Mouse (Mus musculus) midbrain, embryonic 13.5 days (tissue): ENCODE results near the gene Klhl5. TPM values are rescaled to one million over a fixed set of nuclear protein-coding genes. Genes with fewer than 3 reads are reported as not detected.

Experiments used
- ATAC-seq: fragments of 200-750 bp; cut with Nextera tagmentation; 2 replicates; pipeline ENCODE4 v1.8.0; 2017; ENCODE audit warnings: mild to moderate bottlenecking, moderate TSS enrichment, moderate library complexity
- H3K27ac ChIP-seq: fragments of 300-500 bp; sonication (generic); 2 replicates; pipeline ENCODE4 v1.5.1; 2015; ENCODE audit warnings: inconsistent platforms, mild to moderate bottlenecking, moderate library complexity
- H3K27me3 ChIP-seq: fragments of 300-500 bp; sonication (generic); 2 replicates; pipeline ENCODE4 v1.6.1; 2015; ENCODE audit warnings: mild to moderate bottlenecking, inconsistent platforms
- H3K36me3 ChIP-seq: fragments of 300-500 bp; sonication (generic); 2 replicates; pipeline ENCODE4 v1.6.1; 2015; ENCODE audit warnings: mild to moderate bottlenecking, inconsistent platforms
- H3K4me1 ChIP-seq: fragments of 300-500 bp; sonication (generic); replicated peaks from 2 replicates; pipeline ENCODE4 v1.6.1; 2015; ENCODE audit warnings: inconsistent platforms
- H3K4me2 ChIP-seq: fragments of 300-500 bp; sonication (generic); replicated peaks from 2 replicates; pipeline ENCODE4 v1.6.1; 2015; ENCODE audit warnings: moderate library complexity, mild to moderate bottlenecking, inconsistent platforms
- H3K4me3 ChIP-seq: fragments of 300-500 bp; sonication (generic); replicated peaks from 2 replicates; pipeline ENCODE4 v1.5.1; 2015; ENCODE audit warnings: mild to moderate bottlenecking, inconsistent platforms
- H3K9ac ChIP-seq: fragments of 300-500 bp; sonication (generic); replicated peaks from 2 replicates; pipeline ENCODE4 v1.6.1; 2015; ENCODE audit warnings: mild to moderate bottlenecking, inconsistent platforms
- H3K9me3 ChIP-seq: fragments of 300-500 bp; sonication (generic); 2 replicates; pipeline ENCODE4 v1.6.1; 2016; ENCODE audit warnings: mild to moderate bottlenecking, inconsistent platforms
- WGBS: fragments of 180-500 bp; shearing (Covaris S2); methylation state at CpG from one replicate; pipeline ENCODE4 v1.1.7; 2015; 5-methylcytosine and 5-hydroxymethylcytosine counted together
- polyA plus RNA-seq: library from polyadenylated mRNA; unstranded; fragments of >200 nt; fragmentation: Nextera tagmentation; extraction: Ambion mirVana; gene quantifications from 2 replicates; pipeline ENCODE4 v1.2.1, GENCODE M21; 2015

Klhl5 gene
- 42.3 and 46.7 TPM in 2 replicates for polyA plus RNA-seq

DNA sequence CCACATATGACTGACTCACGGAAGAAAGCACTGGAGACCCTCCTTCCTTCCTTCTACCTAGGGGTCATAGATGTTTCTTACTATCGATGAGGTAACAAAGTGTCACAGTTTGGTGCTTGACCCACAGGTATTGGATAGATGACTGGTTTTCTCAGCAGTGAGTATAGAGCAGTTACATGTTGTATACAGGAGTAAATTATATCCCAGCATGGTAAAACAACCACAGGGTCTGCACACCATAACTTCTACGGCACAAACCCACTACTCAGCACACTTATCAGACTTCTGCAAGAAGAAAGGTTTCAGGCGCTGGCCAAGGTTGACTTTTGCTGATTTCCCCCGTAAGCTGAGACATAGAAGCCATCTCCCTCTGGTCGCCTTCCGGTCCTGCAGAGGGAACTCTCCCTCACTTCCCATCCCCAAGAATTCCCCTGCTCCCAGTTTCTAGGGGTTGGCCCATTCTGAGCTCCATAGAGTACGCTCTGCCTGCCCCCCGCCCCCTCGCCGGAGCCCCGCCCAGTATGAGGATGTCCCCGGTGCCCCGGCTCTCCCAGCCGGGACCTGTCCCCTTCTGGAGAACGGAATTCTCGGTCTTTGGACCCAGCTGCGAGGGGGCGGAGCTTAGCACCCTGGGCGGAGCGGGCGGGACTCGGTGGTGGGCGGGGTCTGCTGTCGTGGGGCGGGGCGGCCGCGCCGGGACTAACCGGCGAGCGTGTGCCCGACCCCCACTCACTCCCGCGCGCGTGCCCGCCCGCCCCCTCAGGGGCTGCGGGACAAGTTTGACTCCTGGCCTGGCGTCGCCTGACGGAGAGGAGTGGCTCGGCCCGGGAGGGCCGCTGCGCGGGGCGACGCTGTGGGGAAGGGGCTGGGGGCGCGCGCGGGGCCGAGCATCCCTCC, at the start of gene Klhl5:
Gene Klhl5 (plus strand): TSS at position 664 of the 897 bp plus-strand sequence.
- Histone ChIP-seq H3K4me3 (peak within 1 kb of the TSS; percentile 79), H3K4me1 (peaks cover 10% of the 10 kb centered on the region; the same call in 1 of the 2 replicates), H3K27ac (peak within 1 kb of the TSS; percentile 74), H3K4me2 (peak within 1 kb of the TSS; percentile 75), H3K27me3 (no peaks in the 10 kb centered on the region), H3K36me3 (no peaks in the 10 kb centered on the region), H3K9me3 (no peaks in the 10 kb centered on the region), H3K9ac (peak within 1 kb of the TSS; percentile 82)
- WGBS = 6% methylated on average over 33 of the region's 56 CpGs
- ATAC-seq = peak; percentile 93

DNA sequence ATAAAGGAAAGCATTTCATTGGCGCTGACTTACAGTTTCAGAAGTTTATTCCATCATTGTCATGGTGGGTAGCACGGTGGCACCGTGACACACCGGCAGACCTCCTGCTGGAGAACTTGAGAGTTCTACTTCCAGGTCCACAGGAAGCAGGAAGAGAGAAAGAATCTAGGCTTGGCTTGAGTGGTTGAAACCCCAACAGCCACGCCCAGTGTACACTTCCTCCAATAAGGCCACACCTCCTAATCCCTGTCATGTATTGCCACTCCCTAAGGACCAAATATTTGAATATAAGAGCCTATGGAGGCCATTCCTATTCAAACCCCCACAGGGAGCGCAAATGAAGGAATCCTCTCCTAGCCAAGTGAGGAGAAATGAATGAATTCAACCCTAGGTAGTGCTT, 49.7 kb upstream of the Klhl5 start:
- no peaks in the 10 kb centered on the region for H3K9me3 ChIP-seq
- H3K27me3 ChIP-seq = no peaks in the 10 kb centered on the region
- no peak for ATAC-seq
- no peaks in the 10 kb centered on the region for H3K36me3 ChIP-seq
- 91% methylated on average over 6 of the region's 6 CpGs for WGBS
- no peak overlapping the region for H3K4me2 ChIP-seq
- no peak overlapping the region for H3K9ac ChIP-seq
- H3K4me3 ChIP-seq = no peak overlapping the region
- no peaks in the 10 kb centered on the region for H3K4me1 ChIP-seq
- H3K27ac ChIP-seq = no peak overlapping the region

DNA sequence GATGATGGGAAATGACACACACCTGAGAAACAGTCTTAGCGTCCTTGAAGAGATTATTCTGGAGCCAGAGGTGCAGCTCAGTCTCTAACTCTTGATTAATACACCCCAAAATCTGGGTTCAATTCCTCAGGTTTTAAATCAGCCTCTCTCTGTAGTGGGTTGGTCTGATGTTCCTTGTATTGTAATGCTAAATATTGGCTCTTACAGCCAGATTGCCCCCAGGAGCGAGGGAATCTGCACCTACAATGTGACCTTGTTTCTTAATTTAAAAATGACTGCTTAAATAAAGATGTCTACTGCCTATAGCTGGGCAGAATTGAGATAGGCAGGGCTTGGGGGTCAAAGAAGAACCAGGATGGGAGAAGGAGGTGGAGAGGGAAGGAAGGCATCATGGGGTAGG, 47.5 kb upstream of the Klhl5 start:
- 68% methylated on average over 2 of the region's 2 CpGs for WGBS
- no peaks in the 10 kb centered on the region for H3K9me3 ChIP-seq
- no peak overlapping the region for H3K4me3 ChIP-seq
- H3K36me3 ChIP-seq = no peaks in the 10 kb centered on the region
- no peak overlapping the region for H3K27ac ChIP-seq
- ATAC-seq = no peak
- H3K4me2 ChIP-seq = no peak overlapping the region
- no peaks in the 10 kb centered on the region for H3K27me3 ChIP-seq
- H3K4me1 ChIP-seq = no peaks in the 10 kb centered on the region
- no peak overlapping the region for H3K9ac ChIP-seq

DNA sequence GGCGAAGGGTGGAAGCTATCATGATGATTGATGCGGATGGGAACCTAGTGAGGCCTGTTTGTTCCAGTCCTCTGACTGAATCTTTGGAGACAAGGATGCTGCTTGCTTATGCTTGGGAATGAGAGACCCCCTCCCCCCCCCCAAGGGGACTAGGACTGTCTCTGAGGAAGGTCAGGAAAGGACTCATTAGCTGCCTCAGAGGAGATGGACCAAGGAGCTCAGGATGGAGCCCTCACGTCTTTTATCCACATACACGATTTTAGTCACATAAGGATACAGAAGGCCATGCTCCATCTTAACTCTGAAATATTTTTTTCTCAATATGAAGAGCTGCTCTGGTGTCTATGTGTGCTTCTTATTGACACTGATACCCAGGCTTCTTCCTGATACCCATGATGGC, 45.1 kb upstream of the Klhl5 start:
- no peaks in the 10 kb centered on the region for H3K9me3 ChIP-seq
- H3K27ac ChIP-seq = no peak overlapping the region
- H3K27me3 ChIP-seq = no peaks in the 10 kb centered on the region
- no peaks in the 10 kb centered on the region for H3K4me1 ChIP-seq
- H3K36me3 ChIP-seq = no peaks in the 10 kb centered on the region
- H3K4me3 ChIP-seq = no peak overlapping the region
- WGBS = 90% methylated on average over 4 of the region's 4 CpGs
- no peak for ATAC-seq
- no peak overlapping the region for H3K4me2 ChIP-seq
- H3K9ac ChIP-seq = no peak overlapping the region

DNA sequence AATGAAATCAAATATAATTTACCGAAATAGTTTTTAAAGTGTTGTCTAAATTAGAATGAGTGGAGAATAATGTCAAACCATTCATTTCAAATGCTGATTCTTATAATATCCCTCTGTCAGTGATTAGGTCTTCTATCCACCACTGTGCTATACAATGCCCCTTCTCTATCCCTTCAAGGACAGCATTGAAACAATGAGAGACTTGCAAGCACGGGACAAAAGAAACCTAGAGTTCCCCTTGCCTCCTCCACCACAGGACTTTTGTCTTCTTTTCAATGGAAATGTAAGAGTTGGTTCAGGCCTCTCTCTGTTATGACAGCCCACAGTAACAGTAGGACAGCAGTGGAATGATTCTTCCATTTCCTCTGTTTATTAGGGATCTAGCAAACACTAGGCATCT, 44.1 kb upstream of the Klhl5 start:
- Histone ChIP-seq H3K36me3 (no peaks in the 10 kb centered on the region), H3K4me3 (no peak overlapping the region), H3K27me3 (no peaks in the 10 kb centered on the region), H3K9me3 (no peaks in the 10 kb centered on the region), H3K9ac (no peak overlapping the region), H3K4me2 (no peak overlapping the region), H3K27ac (no peak overlapping the region), H3K4me1 (no peaks in the 10 kb centered on the region)
- WGBS = 70% methylated on average over 2 of the region's 2 CpGs
- ATAC-seq = no peak

DNA sequence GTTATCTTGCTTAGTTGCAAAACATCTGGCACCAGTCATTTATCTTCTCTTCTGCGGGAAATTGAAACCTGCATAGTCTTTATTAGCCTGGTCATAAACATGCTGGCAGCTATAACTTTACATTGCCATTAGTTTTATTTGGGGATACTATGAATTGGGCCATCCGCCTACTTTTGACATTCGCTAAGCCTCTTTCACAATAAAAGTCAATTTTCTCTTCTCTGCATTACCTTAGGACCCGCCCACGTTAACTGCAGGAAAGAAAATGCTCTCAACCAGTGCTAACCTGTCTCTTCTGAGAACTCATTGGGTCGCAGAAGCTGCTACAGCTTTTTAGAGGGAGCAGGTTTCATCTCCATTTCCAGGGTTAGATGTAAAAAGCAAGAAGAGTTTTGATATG, 39.2 kb upstream of the Klhl5 start:
- Histone ChIP-seq H3K27me3 (no peaks in the 10 kb centered on the region), H3K4me1 (peaks cover 6% of the 10 kb centered on the region; the same call in 1 of the 2 replicates), H3K9me3 (no peaks in the 10 kb centered on the region), H3K9ac (no peak overlapping the region), H3K4me2 (no peak overlapping the region), H3K4me3 (no peak overlapping the region), H3K27ac (no peak overlapping the region), H3K36me3 (no peaks in the 10 kb centered on the region)
- 89% methylated on average over 6 of the region's 6 CpGs for WGBS
- no peak for ATAC-seq

DNA sequence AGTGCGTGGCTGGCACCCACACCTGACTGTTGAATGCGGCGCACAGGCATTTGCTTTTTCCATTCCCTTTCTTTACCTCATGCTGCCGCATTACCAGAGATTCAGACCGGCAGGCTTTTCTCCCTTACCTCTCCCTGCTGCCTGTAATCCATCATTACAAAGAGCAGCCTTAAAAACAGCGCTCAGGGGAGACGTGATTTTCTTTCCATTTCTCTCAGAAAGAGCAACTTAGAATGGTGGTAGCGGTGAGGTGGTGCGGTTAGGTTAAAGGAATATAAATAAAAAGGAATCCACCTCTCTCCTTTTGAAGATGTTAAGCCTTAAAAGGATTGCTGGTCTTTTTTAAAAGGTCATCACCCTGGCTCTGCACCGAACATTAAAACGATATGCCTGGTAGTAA, 37.5 kb upstream of the Klhl5 start:
- Histone ChIP-seq H3K4me3 (no peak overlapping the region), H3K27ac (peak overlapping the region; percentile 48), H3K4me1 (peaks cover 6% of the 10 kb centered on the region; the same call in 1 of the 2 replicates), H3K4me2 (no peak overlapping the region), H3K36me3 (no peaks in the 10 kb centered on the region), H3K9me3 (no peaks in the 10 kb centered on the region), H3K9ac (no peak overlapping the region), H3K27me3 (no peaks in the 10 kb centered on the region)
- no peak for ATAC-seq
- 53% methylated on average over 11 of the region's 11 CpGs for WGBS

DNA sequence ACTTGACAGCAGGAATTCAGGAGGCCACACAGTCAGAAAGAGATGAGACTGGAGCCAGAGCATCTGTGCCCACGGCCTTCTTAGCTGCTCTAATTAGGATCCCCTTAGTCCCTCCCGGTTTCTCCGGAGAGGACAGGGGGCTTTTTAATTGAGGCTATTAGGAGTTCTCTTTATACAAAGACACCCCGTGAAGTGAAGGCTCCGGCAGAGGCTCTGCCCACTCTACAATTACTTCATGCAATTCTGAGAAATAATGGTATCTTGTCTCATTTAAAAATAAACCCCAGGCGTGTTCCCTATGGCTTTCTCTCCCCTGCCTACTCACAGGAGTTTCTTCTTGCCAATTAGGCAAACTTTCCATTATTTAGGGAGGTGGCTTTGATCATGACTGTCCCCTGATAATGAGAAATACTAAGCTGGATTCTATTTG, 35.6 kb upstream of the Klhl5 start:
- H3K9me3 ChIP-seq = no peaks in the 10 kb centered on the region
- H3K27ac ChIP-seq = peak overlapping the region; percentile 36
- no peak overlapping the region for H3K4me2 ChIP-seq
- 13% methylated on average over 6 of the region's 6 CpGs for WGBS
- ATAC-seq = peak; percentile 82
- no peaks in the 10 kb centered on the region for H3K36me3 ChIP-seq
- peaks cover 6% of the 10 kb centered on the region; the same call in 1 of the 2 replicates for H3K4me1 ChIP-seq
- no peaks in the 10 kb centered on the region for H3K27me3 ChIP-seq
- no peak overlapping the region for H3K4me3 ChIP-seq
- no peak overlapping the region for H3K9ac ChIP-seq

DNA sequence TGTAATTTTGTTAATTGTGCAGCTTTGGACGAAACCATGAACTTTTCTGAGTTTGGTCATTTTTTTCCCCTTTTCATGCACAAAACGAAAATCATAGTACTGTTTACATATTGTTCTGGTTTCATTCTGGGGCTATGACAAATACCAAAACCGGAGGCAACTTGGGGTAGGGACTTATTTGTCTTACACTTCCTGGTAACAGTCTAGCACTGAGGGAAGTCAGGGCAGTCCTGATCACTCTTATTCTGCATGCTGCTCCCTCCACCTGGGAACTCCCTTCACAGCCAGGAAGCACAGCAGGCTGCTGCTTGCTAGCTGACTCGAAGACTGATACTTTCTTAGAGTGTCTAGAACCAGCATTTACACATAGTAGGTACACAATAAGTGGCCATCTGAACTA, 34.1 kb upstream of the Klhl5 start:
- Histone ChIP-seq H3K9ac (no peak overlapping the region), H3K4me3 (no peak overlapping the region), H3K27ac (no peak overlapping the region), H3K36me3 (no peaks in the 10 kb centered on the region), H3K4me1 (peaks cover 6% of the 10 kb centered on the region; the same call in 1 of the 2 replicates), H3K4me2 (no peak overlapping the region), H3K27me3 (no peaks in the 10 kb centered on the region), H3K9me3 (no peaks in the 10 kb centered on the region)
- 82% methylated on average over 4 of the region's 4 CpGs for WGBS
- no peak for ATAC-seq

DNA sequence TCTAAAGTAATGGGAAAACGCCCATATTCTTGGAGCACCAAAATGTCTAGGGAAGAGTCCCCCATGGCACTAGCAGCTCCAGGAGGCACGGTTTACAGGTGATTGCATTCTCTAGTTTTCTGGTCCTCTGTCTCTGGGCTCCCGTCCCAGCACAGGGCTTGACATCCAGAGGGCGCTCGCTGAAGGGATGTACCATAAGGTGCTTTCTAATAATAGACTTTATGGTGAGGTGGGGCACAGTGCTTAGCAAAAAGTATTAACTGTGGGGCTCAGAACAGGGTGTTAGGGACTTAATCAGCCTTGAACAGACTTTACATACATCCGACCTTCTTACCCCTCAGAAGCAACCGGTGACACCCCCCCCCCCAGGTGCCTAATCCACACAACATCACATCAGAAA, 32.6 kb upstream of the Klhl5 start:
- no peaks in the 10 kb centered on the region for H3K36me3 ChIP-seq
- no peak overlapping the region for H3K9ac ChIP-seq
- H3K27ac ChIP-seq = no peak overlapping the region
- peaks cover 6% of the 10 kb centered on the region; the same call in 1 of the 2 replicates for H3K4me1 ChIP-seq
- no peak overlapping the region for H3K4me2 ChIP-seq
- H3K9me3 ChIP-seq = no peaks in the 10 kb centered on the region
- H3K27me3 ChIP-seq = no peaks in the 10 kb centered on the region
- H3K4me3 ChIP-seq = no peak overlapping the region
- no peak for ATAC-seq
- WGBS = 72% methylated on average over 7 of the region's 7 CpGs

DNA sequence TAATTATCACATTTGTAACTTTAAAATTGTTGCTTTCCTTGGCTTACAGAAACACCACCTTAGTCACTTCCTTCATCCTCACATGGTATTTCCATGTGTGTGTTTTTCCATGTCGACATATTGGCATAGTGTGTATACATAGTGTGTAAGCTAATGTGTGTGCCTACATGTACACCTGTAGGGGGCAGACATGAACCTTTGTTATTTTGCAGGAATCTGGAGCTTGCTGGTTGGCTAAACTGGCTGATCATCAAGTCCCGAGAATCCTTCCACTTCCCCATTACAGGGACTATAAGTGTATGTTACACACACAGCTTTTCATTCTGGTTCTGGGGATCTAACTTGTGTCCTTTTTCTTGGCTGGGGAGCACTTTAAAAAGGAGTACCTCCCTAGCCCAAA, 31.3 kb upstream of the Klhl5 start:
- ATAC-seq = no peak
- WGBS = 82% methylated on average over 2 of the region's 2 CpGs
- Histone ChIP-seq H3K4me3 (no peak overlapping the region), H3K27ac (no peak overlapping the region), H3K4me1 (0 out of 2 replicates have a peak, but pooled peaks cover 3% of the 10 kb centered on the region), H3K9ac (no peak overlapping the region), H3K27me3 (no peaks in the 10 kb centered on the region), H3K9me3 (no peaks in the 10 kb centered on the region), H3K4me2 (no peak overlapping the region), H3K36me3 (no peaks in the 10 kb centered on the region)

DNA sequence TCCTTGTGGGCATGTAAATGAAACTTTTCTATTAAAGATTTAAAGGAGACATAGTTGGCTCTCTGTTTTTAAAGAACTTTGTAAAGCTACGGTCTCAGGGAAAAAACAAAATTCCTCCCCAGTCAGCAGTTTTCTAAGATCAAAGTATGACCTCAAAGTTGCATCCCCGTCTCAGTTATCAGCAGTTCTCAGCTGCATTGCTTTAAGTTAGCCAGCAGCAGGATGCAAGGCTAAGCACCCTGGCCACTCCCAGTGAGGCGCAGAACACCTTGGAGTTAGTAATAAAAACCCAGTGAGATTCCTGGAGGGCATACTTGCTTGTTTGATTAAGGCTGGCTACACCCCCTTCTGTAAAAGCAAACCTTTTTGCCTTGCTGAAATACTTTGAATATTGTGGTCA, 30.6 kb upstream of the Klhl5 start:
- Histone ChIP-seq H3K9me3 (no peaks in the 10 kb centered on the region), H3K27me3 (no peaks in the 10 kb centered on the region), H3K4me2 (no peak overlapping the region), H3K4me3 (no peak overlapping the region), H3K36me3 (no peaks in the 10 kb centered on the region), H3K27ac (no peak overlapping the region), H3K9ac (no peak overlapping the region), H3K4me1 (0 out of 2 replicates have a peak, but pooled peaks cover under 1% of the 10 kb centered on the region)
- no peak for ATAC-seq
- WGBS = 57% methylated on average over 3 of the region's 3 CpGs
